Mouse (Mus musculus) brain, embryonic 14.5 days (tissue): Measurements from ENCODE around the gene Slc39a8.

Experiments
- CTCF ChIP-seq: fragments of 200-500 bp; IDR thresholded peaks from 2 replicates; pipeline ENCODE4 v1.5.1; 2012; ENCODE audit warnings: inconsistent platforms, mild to moderate bottlenecking, moderate library complexity, borderline replicate concordance; ENCODE audit not compliant: insufficient read depth, insufficient read length; ENCODE audit errors: extremely low read depth
- POLR2A ChIP-seq: fragments of 200-500 bp; IDR thresholded peaks from 2 replicates; pipeline ENCODE4 v1.6.1; 2012; ENCODE audit warnings: mild to moderate bottlenecking, inconsistent platforms, borderline replicate concordance; ENCODE audit not compliant: poor library complexity, insufficient read depth, insufficient read length, severe bottlenecking; ENCODE audit errors: extremely low read depth

GRCm38 (mm10) chr3:135937455-135937854 lies 112.4 kb downstream of the Slc39a8 start:
- TF ChIP-seq CTCF (no peak), POLR2A (no peak)
